In genomic region chr1:94045559-94045958, GRCm38 (mm10) we compare ENCODE assay signal across 36 mouse cellular contexts. TPM values are rescaled to one million over a fixed set of nuclear protein-coding genes. Genes with fewer than 3 reads are reported as not detected.
"Had no signal": no experiment of that assay in that cellular context is flagged by ENCODE, and none has a peak within 500 bp of the region (broad histone marks: within the 10 kb centered on the region; RNA-seq: fewer than 3 reads in every experiment).

No protein-coding gene starts in this region.

- H3K4me3 ChIP-seq: hindbrain, embryonic 13.5 days; hindbrain, embryonic 15.5 days; intestine, embryonic 15.5 days; layer of hippocampus, adult 2 months; left cerebral cortex, adult 2 months; limb, embryonic 10.5 days; limb, embryonic 12.5 days; liver, embryonic 13.5 days; liver, embryonic 15.5 days had no signal

- ATAC-seq: hindbrain, postnatal 0 days; intestine, embryonic 15.5 days; intestine, postnatal 0 days had no signal

- H3K9ac ChIP-seq: hindbrain, embryonic 13.5 days; hindbrain, embryonic 15.5 days; intestine, embryonic 15.5 days; limb, embryonic 12.5 days; liver, embryonic 13.5 days; liver, embryonic 15.5 days had no signal

- H3K4me1 ChIP-seq: hindbrain, embryonic 13.5 days; hindbrain, embryonic 15.5 days; intestine, embryonic 15.5 days; limb, embryonic 10.5 days; limb, embryonic 12.5 days; liver, embryonic 13.5 days; liver, embryonic 15.5 days had no signal

- H3K27ac ChIP-seq: hindbrain, embryonic 13.5 days; hindbrain, embryonic 15.5 days; hindbrain, postnatal 0 days; intestine, embryonic 15.5 days; layer of hippocampus, adult 2 months; left cerebral cortex, adult 2 months; limb, embryonic 10.5 days; limb, embryonic 12.5 days; liver, embryonic 13.5 days; liver, embryonic 15.5 days had no signal

- H3K27me3 ChIP-seq: hindbrain, embryonic 13.5 days; hindbrain, embryonic 15.5 days; intestine, embryonic 15.5 days; limb, embryonic 12.5 days; liver, embryonic 13.5 days; liver, embryonic 15.5 days had no signal

- H3K9me3 ChIP-seq: hindbrain, embryonic 13.5 days; hindbrain, embryonic 15.5 days; intestine, embryonic 15.5 days; limb, embryonic 10.5 days; limb, embryonic 12.5 days; liver, embryonic 13.5 days; liver, embryonic 15.5 days had no signal

- H3K36me3 ChIP-seq: hindbrain, embryonic 13.5 days; hindbrain, embryonic 15.5 days; intestine, embryonic 15.5 days; limb, embryonic 10.5 days; limb, embryonic 12.5 days; liver, embryonic 13.5 days; liver, embryonic 15.5 days had no signal

- DNase-seq: gastrocnemius, postnatal 14 days; gastrocnemius, postnatal 36 days; heart, adult 18-20 months; heart, postnatal 10 days; kidney, adult 18-20 months; kidney, adult 8-10 months; kidney, postnatal 10 days; kidney, postnatal 25 days; kidney, postnatal 4 days; liver; liver, embryonic 13.5 days had no signal

- H3K4me2 ChIP-seq: heart, embryonic 11.5 days; hindbrain, embryonic 13.5 days; hindbrain, embryonic 15.5 days; intestine, embryonic 15.5 days; limb, embryonic 12.5 days; liver, embryonic 11.5 days; liver, embryonic 13.5 days; liver, embryonic 15.5 days had no signal

RNA-seq across cellular contexts. Expression of gene Pdcd1, which starts 6.8 kb away (rescaled TPM):
- total RNA-seq: gastrocnemius, adult 18-20 months; gastrocnemius, adult 8-10 months; gastrocnemius, postnatal 14 days; gastrocnemius, postnatal 36 days; heart, adult 8-10 months; heart, postnatal 10 days; heart, postnatal 25 days; hematopoietic stem cell, adult 5-6 weeks; hindbrain, postnatal 0 days; left cerebral cortex, adult 2 months; left cerebral cortex, postnatal 14 days had no signal
- polyA plus RNA-seq: hindbrain, embryonic 11.5 days; hindbrain, embryonic 13.5 days; hindbrain, postnatal 0 days; kidney, embryonic 14.5 days; kidney, embryonic 16.5 days; limb, embryonic 10.5 days; limb, embryonic 12.5 days; liver, embryonic 11.5 days; liver, embryonic 13.5 days had no signal

RNA-seq across cellular contexts. Expression of gene Neu4, which starts 25.3 kb away (rescaled TPM):
- total RNA-seq: gastrocnemius, adult 18-20 months; gastrocnemius, adult 8-10 months; gastrocnemius, postnatal 14 days; gastrocnemius, postnatal 36 days; heart, adult 18-20 months; heart, postnatal 10 days; heart, postnatal 25 days; hematopoietic stem cell, adult 5-6 weeks had no signal
- polyA plus RNA-seq: gonadal fat pad, adult 2 months; heart, embryonic 11.5 days; heart, embryonic 14.5 days; heart, embryonic 16.5 days; hindbrain, embryonic 11.5 days; hindbrain, embryonic 13.5 days; hindbrain, embryonic 15.5 days; intestine, embryonic 15.5 days; intestine, postnatal 0 days; kidney, embryonic 14.5 days; kidney, embryonic 16.5 days; limb, embryonic 10.5 days; limb, embryonic 12.5 days; limb, embryonic 14.5 days; liver, embryonic 11.5 days; liver, embryonic 13.5 days; liver, embryonic 15.5 days had no signal

RNA-seq across cellular contexts. Expression of gene Gal3st2c, which starts 55.2 kb away (rescaled TPM):
- total RNA-seq: hematopoietic stem cell, adult 5-6 weeks; hindbrain, postnatal 0 days had no signal
- polyA plus RNA-seq: heart, embryonic 11.5 days; hindbrain, embryonic 11.5 days; hindbrain, embryonic 13.5 days; hindbrain, embryonic 15.5 days; hindbrain, postnatal 0 days; kidney, embryonic 14.5 days; kidney, embryonic 16.5 days; limb, embryonic 10.5 days; limb, embryonic 12.5 days; limb, embryonic 14.5 days; liver, embryonic 11.5 days; liver, embryonic 13.5 days; liver, embryonic 15.5 days had no signal
